Mouse (Mus musculus) spleen, adult 2 months (tissue): ENCODE measurements around the gene Arhgap40. TPM values are rescaled to one million over a fixed set of nuclear protein-coding genes. Genes with fewer than 3 reads are reported as not detected.
A peak's percentile ranks its signal among the peaks of the same experiment; 100 is the strongest.

ENCODE experiments used
- DNase-seq, 2 experiments: peaks; one replicate each; pipeline versions ENCODE4 v3.0.0 to v3.0.0-alpha.2; 2012 to 2021; ENCODE audit warnings: low spot score in 2 of 2, low read depth in 1 of 2
- H3K27ac ChIP-seq: fragments of 200-500 bp; 2 replicates; pipeline ENCODE4 v1.5.1; 2012; ENCODE audit warnings: low read length, inconsistent platforms; ENCODE audit not compliant: insufficient read depth
- H3K27me3 ChIP-seq: fragments of 200-500 bp; 2 replicates; pipeline ENCODE4 v1.6.1; 2012; ENCODE audit warnings: mild to moderate bottlenecking, moderate library complexity, low read length, inconsistent platforms; ENCODE audit not compliant: control insufficient read depth, insufficient read depth
- H3K36me3 ChIP-seq: fragments of 200-500 bp; 2 replicates; pipeline ENCODE4 v1.6.1; 2012; ENCODE audit warnings: mild to moderate bottlenecking, low read length, inconsistent platforms; ENCODE audit not compliant: control insufficient read depth, insufficient read depth
- H3K4me1 ChIP-seq: fragments of 200-500 bp; 2 replicates; pipeline ENCODE4 v1.6.1; 2011; ENCODE audit warnings: inconsistent platforms; ENCODE audit not compliant: control insufficient read depth, insufficient read depth, insufficient read length
- H3K4me3 ChIP-seq: fragments of 200-500 bp; 2 replicates; pipeline ENCODE4 v1.5.1; 2011; ENCODE audit warnings: mild to moderate bottlenecking, inconsistent platforms; ENCODE audit not compliant: insufficient read depth, insufficient read length; ENCODE audit errors: extremely low read depth
- CTCF ChIP-seq: fragments of 200-500 bp; IDR thresholded peaks from 2 replicates; pipeline ENCODE4 v1.5.1; 2011; ENCODE audit warnings: mild to moderate bottlenecking, inconsistent platforms; ENCODE audit not compliant: insufficient read depth, insufficient read length, insufficient replicate concordance; ENCODE audit errors: extremely low read depth
- POLR2A ChIP-seq: fragments of 200-500 bp; IDR thresholded peaks from 2 replicates; pipeline ENCODE4 v1.6.1; 2011; ENCODE audit warnings: low read depth, low read length, inconsistent platforms
- WGBS: fragments of 180-500 bp; shearing (Covaris S2); methylation state at CpG from one replicate; pipeline ENCODE4 v1.1.7; 2018; 5-methylcytosine and 5-hydroxymethylcytosine counted together
- polyA plus RNA-seq: library from polyadenylated mRNA; depleted of rRNA; stranded (reverse); fragments of >200 nt; gene quantifications from 2 replicates; pipeline ENCODE4 v1.2.3, GENCODE M21; 2012

Gene Arhgap40
- polyA plus RNA-seq, 1 experiment = not detected

- H3K36me3 ChIP-seq = no peaks in the 10 kb centered on the region
- WGBS = 10% methylated on average over 17 of the region's 17 CpGs
- H3K4me3 ChIP-seq = no peak overlapping the region
- H3K27me3 ChIP-seq = no peaks in the 10 kb centered on the region
- H3K27ac ChIP-seq = no peak overlapping the region
- TF ChIP-seq POLR2A (no peak), CTCF (peak; percentile 90)
- no peaks in the 10 kb centered on the region for H3K4me1 ChIP-seq
- DNase-seq = peak; percentile 11 to 59
These were observed 34.2 kb downstream of the Arhgap40 start for GRCm38 (mm10) chr2:158546751-158547150.

DNA sequence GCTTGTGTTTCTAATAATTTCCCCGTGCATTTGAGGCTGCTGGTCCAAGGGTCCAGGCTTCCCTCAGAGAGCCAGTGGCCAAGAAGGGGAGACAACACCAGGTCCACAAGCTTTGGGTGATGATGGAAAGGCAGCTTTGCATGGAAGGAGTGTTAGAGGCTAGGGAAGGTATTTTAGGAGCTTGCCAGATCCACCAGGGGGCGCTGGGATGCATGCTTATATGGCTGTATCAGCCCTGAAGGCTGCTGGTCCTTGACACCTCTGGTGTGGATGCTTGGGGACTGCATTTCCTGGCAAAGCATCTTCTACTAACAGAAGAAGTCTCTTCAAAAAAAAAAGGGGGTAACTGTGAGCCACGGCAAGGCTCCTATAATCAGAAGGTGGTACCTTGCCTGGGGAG lies 37.5 kb downstream of the Arhgap40 start:
- no peak overlapping the region for H3K27ac ChIP-seq
- TF ChIP-seq CTCF (peak; percentile 61; the same call in 1 of the 2 replicates), POLR2A (no peak)
- H3K27me3 ChIP-seq = no peaks in the 10 kb centered on the region; the same call in 1 of the 2 replicates
- 0% methylated on average over 3 of the region's 3 CpGs for WGBS
- H3K4me3 ChIP-seq = no peak overlapping the region
- no peaks in the 10 kb centered on the region for H3K4me1 ChIP-seq
- H3K36me3 ChIP-seq = no peaks in the 10 kb centered on the region
- peak; percentile 21 to 70 for DNase-seq

- DNase-seq = no peak
- no peak overlapping the region for H3K27ac ChIP-seq
- 38% methylated on average over 10 of the region's 10 CpGs for WGBS
- H3K27me3 ChIP-seq = no peaks in the 10 kb centered on the region; the same call in 1 of the 2 replicates
- H3K36me3 ChIP-seq = no peaks in the 10 kb centered on the region
- TF ChIP-seq CTCF (no peak), POLR2A (no peak)
- H3K4me3 ChIP-seq = no peak overlapping the region
- H3K4me1 ChIP-seq = no peaks in the 10 kb centered on the region
These were observed 41.8 kb downstream of the Arhgap40 start for GRCm38 (mm10) chr2:158554366-158554765.

GRCm38 (mm10) chr2:158555252-158555651 lies 42.7 kb downstream of the Arhgap40 start:
- Histone ChIP-seq H3K36me3 (no peaks in the 10 kb centered on the region), H3K4me1 (no peaks in the 10 kb centered on the region), H3K27me3 (no peaks in the 10 kb centered on the region; the same call in 1 of the 2 replicates), H3K4me3 (no peak overlapping the region), H3K27ac (no peak overlapping the region)
- TF ChIP-seq POLR2A (no peak), CTCF (no peak)
- no peak for DNase-seq
- 4% methylated on average over 7 of the region's 7 CpGs for WGBS

DNA sequence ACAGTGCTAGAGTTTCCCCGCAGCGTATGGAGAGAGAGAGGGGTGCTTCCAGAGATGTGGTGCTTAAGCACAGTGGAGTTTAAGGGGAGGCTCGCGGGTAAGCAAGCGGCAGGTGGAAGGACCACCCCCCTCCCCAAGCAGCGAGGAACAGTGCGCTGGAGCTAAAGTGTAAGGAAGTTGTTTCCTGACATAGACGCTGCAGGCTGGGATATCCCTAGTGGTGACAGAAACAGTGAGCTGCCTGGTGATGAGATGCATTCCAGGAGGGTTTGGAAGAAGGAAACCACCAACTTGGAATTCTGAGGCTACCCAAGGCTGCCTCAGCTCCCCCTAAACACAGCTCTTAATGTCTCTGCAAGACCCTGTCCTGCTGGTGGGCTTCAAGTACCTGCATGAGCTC lies 43.2 kb downstream of the Arhgap40 start:
- DNase-seq = no peak
- H3K27me3 ChIP-seq = no peaks in the 10 kb centered on the region; the same call in 1 of the 2 replicates
- TF ChIP-seq CTCF (no peak), POLR2A (no peak)
- H3K4me1 ChIP-seq = no peaks in the 10 kb centered on the region
- 11% methylated on average over 8 of the region's 8 CpGs for WGBS
- H3K36me3 ChIP-seq = no peaks in the 10 kb centered on the region
- H3K4me3 ChIP-seq = no peak overlapping the region
- no peak overlapping the region for H3K27ac ChIP-seq

- no peak for TF ChIP-seq POLR2A
- peak; percentile 86 for TF ChIP-seq CTCF
- Histone ChIP-seq H3K27me3 (no peaks in the 10 kb centered on the region; the same call in 1 of the 2 replicates), H3K4me3 (no peak overlapping the region), H3K27ac (no peak overlapping the region), H3K36me3 (no peaks in the 10 kb centered on the region), H3K4me1 (no peaks in the 10 kb centered on the region)
- 1% methylated on average over 20 of the region's 20 CpGs for WGBS
- DNase-seq = peak; percentile 28 to 69
These were observed 43.6 kb downstream of the Arhgap40 start for GRCm38 (mm10) chr2:158556225-158556624.

DNA sequence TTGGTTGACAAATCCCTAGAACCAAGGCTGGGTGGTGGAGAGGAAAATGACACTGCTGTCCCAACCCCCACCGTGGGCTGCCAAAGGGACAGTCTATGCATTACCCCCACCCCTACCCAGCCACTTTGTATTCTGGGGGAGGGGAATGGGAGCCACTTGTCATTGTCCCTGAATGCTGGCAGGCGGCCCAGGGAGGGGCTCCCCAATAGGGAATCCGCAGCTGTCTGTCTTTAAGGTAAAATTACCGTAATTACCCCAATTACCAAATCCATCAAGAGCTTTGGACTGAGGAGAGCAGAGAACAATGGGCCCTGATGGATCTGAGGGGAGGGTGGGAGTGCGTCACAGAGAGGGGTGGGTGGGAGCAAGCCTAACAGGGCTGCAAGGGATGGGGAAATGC lies 44.2 kb downstream of the Arhgap40 start:
- WGBS = 34% methylated on average over 5 of the region's 5 CpGs
- Histone ChIP-seq H3K27ac (no peak overlapping the region), H3K4me3 (no peak overlapping the region), H3K4me1 (no peaks in the 10 kb centered on the region), H3K27me3 (no peaks in the 10 kb centered on the region; the same call in 1 of the 2 replicates), H3K36me3 (no peaks in the 10 kb centered on the region)
- DNase-seq = no peak
- no peak for TF ChIP-seq POLR2A
- TF ChIP-seq CTCF = no peak

- 62% methylated on average over 6 of the region's 6 CpGs for WGBS
- Histone ChIP-seq H3K4me3 (no peak overlapping the region), H3K4me1 (no peaks in the 10 kb centered on the region), H3K36me3 (no peaks in the 10 kb centered on the region), H3K27ac (no peak overlapping the region), H3K27me3 (no peaks in the 10 kb centered on the region)
- no peak for DNase-seq
- TF ChIP-seq POLR2A (no peak), CTCF (no peak)
These were observed 47.3 kb downstream of the Arhgap40 start for GRCm38 (mm10) chr2:158559945-158560344.
